Comparison of ENCODE assay signal across 7 mouse cellular contexts in the genomic region with DNA sequence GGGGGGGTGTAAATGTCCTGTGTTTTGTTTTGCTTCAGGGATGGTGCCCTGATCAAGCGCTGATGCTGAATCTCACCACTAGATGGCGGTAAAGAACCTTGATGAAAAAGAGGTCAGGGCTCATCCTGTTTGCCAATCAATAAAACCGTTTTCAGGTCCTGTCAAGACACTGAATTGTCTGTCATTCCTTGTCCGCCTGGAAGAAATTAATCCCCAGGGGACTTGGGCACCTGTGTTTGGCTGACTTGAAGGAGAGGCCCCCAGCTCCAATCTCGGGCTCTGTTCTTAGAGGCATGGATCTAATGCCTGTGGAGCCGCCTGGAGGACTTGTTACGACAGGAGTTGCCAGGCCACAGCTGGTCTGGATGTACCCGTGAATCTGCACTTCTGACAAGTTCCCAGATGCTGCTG. TPM values are rescaled to one million over a fixed set of nuclear protein-coding genes. Genes with fewer than 3 reads are reported as not detected.
DNase-seq lines count a peak whose midpoint lies in the region; ATAC-seq and TF ChIP-seq lines count a peak whose summit lies in the region.

No protein-coding gene starts in this region.

- TF ChIP-seq POLR2A in heart, adult 2 months (IDR thresholded peaks at IDR 0.05; ENCODE audit: insufficient read depth, low read depth, low read length): no peak
- TF ChIP-seq POLR2A in kidney, adult 2 months (IDR thresholded peaks at IDR 0.05; ENCODE audit: low read depth, low read length): no peak
- TF ChIP-seq POLR2A in spleen, adult 2 months (IDR thresholded peaks at IDR 0.05; ENCODE audit: low read depth, low read length): no peak

- H3K27ac ChIP-seq in embryonic facial prominence, embryonic 10.5 days (replicated peaks): no peak overlapping the region; the same call in 1 of the 2 replicates
- no peak overlapping the region for H3K27ac ChIP-seq in heart, adult 2 months
- H3K27ac ChIP-seq in kidney, adult 2 months (ENCODE audit: insufficient read depth, low read depth, low read length): no peak overlapping the region
- no peak overlapping the region for H3K27ac ChIP-seq in limb, embryonic 12.5 days
- H3K27ac ChIP-seq in midbrain, embryonic 15.5 days: 0 out of 2 replicates have a peak overlapping the region, but pooled peaks have one; percentile 13
- H3K27ac ChIP-seq in spleen, adult 2 months (ENCODE audit: insufficient read depth, low read length): no peak overlapping the region

- H3K4me3 ChIP-seq in embryonic facial prominence, embryonic 10.5 days: peak overlapping the region; percentile 47
- H3K4me3 ChIP-seq in heart, adult 2 months: no peak overlapping the region
- H3K4me3 ChIP-seq in kidney, adult 2 months (ENCODE audit: insufficient read depth, low read depth, low read length): no peak overlapping the region
- H3K4me3 ChIP-seq in limb, embryonic 12.5 days (replicated peaks): peak overlapping the region; percentile 23; the same call in 1 of the 2 replicates
- H3K4me3 ChIP-seq in midbrain, embryonic 15.5 days: peak overlapping the region; percentile 27; the same call in 1 of the 2 replicates
- no peak overlapping the region for H3K4me3 ChIP-seq in spleen, adult 2 months (ENCODE audit: extremely low read depth, insufficient read depth, insufficient read length)

- 0 out of 2 replicates have a peak, but pooled peaks have one; percentile 29 for TF ChIP-seq EP300 in heart, adult 2 months (IDR thresholded peaks at IDR 0.05; ENCODE audit: insufficient read depth, low read depth, low read length)

- H3K4me2 ChIP-seq in limb, embryonic 12.5 days: peak overlapping the region; percentile 55
- H3K4me2 ChIP-seq in midbrain, embryonic 15.5 days: peak overlapping the region; percentile 51

- 1% methylated on average over 8 of the region's 8 CpGs for WGBS in embryonic facial prominence, embryonic 10.5 days
- 2% methylated on average over 8 of the region's 8 CpGs for WGBS in heart, adult 2 months
- WGBS in kidney, adult 2 months: under 1% methylated on average over 8 of the region's 8 CpGs
- 0% methylated on average over 8 of the region's 8 CpGs for WGBS in limb, embryonic 12.5 days
- 3% methylated on average over 8 of the region's 8 CpGs for WGBS in midbrain, embryonic 15.5 days
- 14% methylated on average over 8 of the region's 8 CpGs for WGBS in spleen, adult 2 months

- H3K27me3 ChIP-seq in embryonic facial prominence, embryonic 10.5 days (replicated peaks; ENCODE audit: low read depth, poor library complexity, severe bottlenecking): no peaks in the 10 kb centered on the region
- H3K27me3 ChIP-seq in heart, adult 2 months (ENCODE audit: control insufficient read depth, insufficient read depth, low read length): no peaks in the 10 kb centered on the region
- no peaks in the 10 kb centered on the region for H3K27me3 ChIP-seq in kidney, adult 2 months (replicated peaks; ENCODE audit: control insufficient read depth, insufficient read depth, low read length)
- H3K27me3 ChIP-seq in limb, embryonic 12.5 days: no peaks in the 10 kb centered on the region
- no peaks in the 10 kb centered on the region for H3K27me3 ChIP-seq in midbrain, embryonic 15.5 days (replicated peaks)
- H3K27me3 ChIP-seq in spleen, adult 2 months (ENCODE audit: control insufficient read depth, insufficient read depth, low read length): no peaks in the 10 kb centered on the region

- no peaks in the 10 kb centered on the region for H3K9me3 ChIP-seq in embryonic facial prominence, embryonic 10.5 days
- no peaks in the 10 kb centered on the region for H3K9me3 ChIP-seq in limb, embryonic 12.5 days
- no peaks in the 10 kb centered on the region for H3K9me3 ChIP-seq in midbrain, embryonic 15.5 days

- peak; percentile 39; the same call in 1 of the 2 replicates for ATAC-seq in limb, embryonic 12.5 days (ENCODE audit: insufficient number of reproducible peaks, insufficient read depth, low FRiP score, low TSS enrichment, low read depth)
- ATAC-seq in midbrain, embryonic 15.5 days (replicated peaks): peak; percentile 79

- H3K9ac ChIP-seq in heart, adult 2 months (ENCODE audit: low read depth, low read length): no peak overlapping the region
- no peak overlapping the region for H3K9ac ChIP-seq in limb, embryonic 12.5 days (replicated peaks)
- no peak overlapping the region; the same call in 1 of the 2 replicates for H3K9ac ChIP-seq in midbrain, embryonic 15.5 days

- H3K36me3 ChIP-seq in embryonic facial prominence, embryonic 10.5 days (replicated peaks): no peaks in the 10 kb centered on the region
- H3K36me3 ChIP-seq in heart, adult 2 months (ENCODE audit: control insufficient read depth, insufficient read depth, low read length): no peaks in the 10 kb centered on the region
- H3K36me3 ChIP-seq in kidney, adult 2 months (ENCODE audit: control insufficient read depth, insufficient read depth, low read length): no peaks in the 10 kb centered on the region
- H3K36me3 ChIP-seq in limb, embryonic 12.5 days: no peaks in the 10 kb centered on the region
- no peaks in the 10 kb centered on the region for H3K36me3 ChIP-seq in midbrain, embryonic 15.5 days (replicated peaks)
- no peaks in the 10 kb centered on the region for H3K36me3 ChIP-seq in spleen, adult 2 months (ENCODE audit: control insufficient read depth, insufficient read depth, low read length)

- intact Hi-C loops in heart, adult 2 months (cut with DNase I): loop anchor here (1.0 to 2.0 kb wide), 3 partner anchors 380 to 616 kb away; no protein-coding TSS in a partner anchor

- peak; percentile 79 for DNase-seq in adrenal gland, postnatal 10 days
- DNase-seq in embryonic facial prominence, embryonic 10.5 days (ENCODE audit: low spot score): peak; percentile 74
- peak; percentile 68 to 71 for DNase-seq in heart, adult 2 months
- DNase-seq in kidney, adult 2 months: peak; percentile 78
- DNase-seq in spleen, adult 2 months (ENCODE audit: low read depth in 1 of 2, low spot score in 2 of 2): peak; percentile 66 to 67

- H3K4me1 ChIP-seq in embryonic facial prominence, embryonic 10.5 days: peaks cover 15% of the 10 kb centered on the region
- H3K4me1 ChIP-seq in heart, adult 2 months (ENCODE audit: control insufficient read depth, insufficient read depth, low read length): peaks cover 2% of the 10 kb centered on the region; the same call in 1 of the 2 replicates
- no peaks in the 10 kb centered on the region for H3K4me1 ChIP-seq in kidney, adult 2 months (ENCODE audit: control insufficient read depth, insufficient read depth, low read length)
- H3K4me1 ChIP-seq in limb, embryonic 12.5 days (replicated peaks): peaks cover 13% of the 10 kb centered on the region
- peaks cover 3% of the 10 kb centered on the region for H3K4me1 ChIP-seq in midbrain, embryonic 15.5 days
- H3K4me1 ChIP-seq in spleen, adult 2 months (ENCODE audit: control insufficient read depth, insufficient read depth, insufficient read length): peaks cover 20% of the 10 kb centered on the region; the same call in 1 of the 2 replicates

- TF ChIP-seq CTCF in heart, adult 2 months (IDR thresholded peaks at IDR 0.05): peak; percentile 72
- peak; percentile 72 for TF ChIP-seq CTCF in kidney, adult 2 months (conservative IDR thresholded peaks at IDR 0.05; ENCODE audit: insufficient read depth, insufficient read length, low read depth, low read length)
- TF ChIP-seq CTCF in spleen, adult 2 months (IDR thresholded peaks at IDR 0.05; ENCODE audit: extremely low read depth, insufficient read depth, insufficient read length, insufficient replicate concordance): peak; percentile 69; the same call in 1 of the 2 replicates

- H3K79me2 ChIP-seq in heart, adult 2 months (replicated peaks; ENCODE audit: control insufficient read depth, insufficient read depth, low read length): no peaks in the 10 kb centered on the region

RNA-seq across cellular contexts. Expression of gene Bfsp1, which starts 25.7 kb away (rescaled TPM):
- 1 to 10 TPM in 1 of 2 experiments, under 1 TPM in 1; 0.87 to 1.3 TPM for total RNA-seq in adrenal gland, postnatal 10 days (2021)
- polyA plus RNA-seq in embryonic facial prominence, embryonic 10.5 days (2016; fragmentation: Nextera tagmentation; extraction: Ambion mirVana): 0.60 and 1.2 TPM in 2 replicates
- under 1 TPM; 0.25 to 0.26 TPM for total RNA-seq in heart, adult 2 months (2021)
- 0.27 and 0.32 TPM in 2 replicates for polyA plus RNA-seq in heart, adult 2 months (2012; rRNA removed)
- polyA plus RNA-seq in kidney, adult 2 months (2012; rRNA removed): 0.35 and 0.36 TPM in 2 replicates
- 1.4 and 1.8 TPM in 2 replicates for polyA plus RNA-seq in limb, embryonic 12.5 days (2016; fragmentation: Nextera tagmentation; extraction: Ambion mirVana)
- 1.8 and 1.9 TPM in 2 replicates for polyA plus RNA-seq in midbrain, embryonic 15.5 days (2015; fragmentation: Nextera tagmentation; extraction: Ambion mirVana)
- polyA plus RNA-seq in spleen, adult 2 months (2012; rRNA removed): 0.31 and 0.39 TPM in 2 replicates

Comparison
In these comparisons a context has a peak if more than half of its experiments do, and no peak if none do; other contexts are left out.
1. H3K4me3 ChIP-seq: peak in embryonic facial prominence, embryonic 10.5 days (single experiment), limb, embryonic 12.5 days (single experiment) and midbrain, embryonic 15.5 days (single experiment); none in heart, adult 2 months (single experiment), kidney, adult 2 months (single experiment) and spleen, adult 2 months (single experiment).
2. Peak in every context shown above with its lines, with median percentiles within 50 percentile points of each other: DNase-seq and CTCF ChIP-seq.